Mouse (Mus musculus): Measurements from ENCODE around the gene Noc2l. TPM values are rescaled to one million over a fixed set of nuclear protein-coding genes. Genes with fewer than 3 reads are reported as not detected.
A peak's percentile ranks its signal among the peaks of the same experiment; 100 is the strongest.

Noc2l gene
- polyA plus RNA-seq, 1 experiment from 2014 or later = 82.9 TPM

DNA sequence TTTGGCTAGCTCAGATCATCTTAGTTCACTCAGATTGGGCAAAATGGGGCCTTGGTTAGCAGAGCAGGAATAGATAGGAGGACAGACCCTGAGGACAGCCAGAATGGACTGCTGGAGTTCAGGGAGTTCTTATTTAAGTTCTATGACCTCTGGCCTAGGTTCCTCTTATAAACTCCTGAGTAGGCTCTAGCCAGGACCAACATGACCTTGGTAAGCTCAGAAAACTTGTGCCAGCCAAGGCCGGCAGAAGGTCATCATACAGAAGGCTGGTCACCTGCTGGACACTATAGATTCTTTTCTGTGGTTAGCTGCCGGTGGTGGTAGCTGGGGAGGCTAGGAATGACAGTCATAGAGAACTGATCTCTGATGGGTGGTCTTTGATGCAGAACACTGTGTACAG is 19.6 kb upstream of the Noc2l start:
- DNase-seq (ENCODE audit: low spot score) = no peak

DNA sequence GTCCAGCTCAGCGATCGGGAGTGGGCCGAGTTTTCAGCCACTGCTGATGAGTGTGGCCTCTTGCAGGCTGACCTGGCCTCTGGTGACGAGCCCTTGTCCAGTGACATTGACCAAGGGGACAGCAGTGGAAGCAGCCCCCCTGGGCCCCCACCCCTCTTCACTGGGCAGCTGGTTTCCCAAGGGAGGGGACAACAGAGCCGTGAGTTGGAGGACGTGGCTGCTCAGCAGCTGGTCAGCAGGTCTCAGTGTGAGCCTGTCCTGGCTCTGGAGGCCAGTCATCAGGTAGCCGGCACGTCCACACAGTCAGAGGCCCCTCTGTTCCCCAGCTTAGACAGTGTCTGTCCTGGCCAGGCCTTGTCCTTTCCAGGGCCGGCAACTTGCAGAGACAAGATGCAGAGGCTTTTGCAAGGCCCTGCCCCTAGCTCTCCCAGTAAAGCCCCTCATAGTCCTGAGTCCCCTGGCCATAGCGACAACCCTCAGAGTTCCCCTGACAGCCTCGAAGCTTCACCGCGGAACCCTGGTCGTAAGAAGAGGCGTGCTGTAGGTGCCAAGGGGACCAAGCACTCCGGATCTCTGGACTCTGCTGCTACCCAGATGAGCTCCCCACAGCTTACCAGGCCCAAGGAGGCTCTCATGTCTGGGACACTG is 18.7 kb upstream of the Noc2l start:
- DNase-seq (ENCODE audit: low spot score) = no peak

DNA sequence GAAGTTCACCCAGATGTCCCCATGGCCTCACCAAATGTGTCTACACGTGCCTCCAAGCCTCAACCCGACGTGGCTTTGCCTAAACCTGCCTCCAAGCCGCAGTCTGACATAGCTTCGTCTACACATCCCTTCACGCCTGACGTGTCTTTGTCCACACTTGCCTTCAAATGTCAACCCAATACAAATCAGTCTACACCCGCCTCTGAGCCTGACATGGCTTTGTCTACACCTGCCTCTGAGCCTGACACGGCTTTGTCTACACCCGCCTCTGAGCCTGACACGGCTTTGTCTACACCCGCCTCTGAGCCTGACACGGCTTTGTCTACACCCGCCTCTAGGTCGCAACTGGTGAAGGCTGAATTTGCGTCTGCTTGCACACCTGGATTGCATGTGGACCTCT is 18.0 kb upstream of the Noc2l start:
- DNase-seq (ENCODE audit: low spot score) = no peak

DNA sequence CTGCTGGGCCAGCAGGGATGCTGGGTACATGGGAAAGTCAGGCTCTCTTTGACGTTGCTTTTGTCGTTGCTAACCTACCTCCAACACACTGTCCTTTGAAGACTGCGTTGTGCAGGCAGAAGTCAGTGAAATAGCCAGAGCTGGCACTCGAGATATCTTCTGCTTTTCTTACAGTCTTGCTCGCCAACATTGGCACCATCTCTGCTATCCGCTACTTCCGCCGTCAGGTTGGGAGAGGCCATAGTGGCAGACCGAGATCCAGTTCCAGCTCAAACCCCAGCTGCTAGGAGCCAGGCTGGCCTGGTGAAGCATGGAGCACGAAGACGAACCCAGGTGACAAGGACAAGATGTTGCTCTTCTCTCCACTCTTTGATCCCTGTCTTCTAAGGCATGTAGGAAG is 15.9 kb upstream of the Noc2l start:
- DNase-seq (ENCODE audit: low spot score) = no peak

DNA sequence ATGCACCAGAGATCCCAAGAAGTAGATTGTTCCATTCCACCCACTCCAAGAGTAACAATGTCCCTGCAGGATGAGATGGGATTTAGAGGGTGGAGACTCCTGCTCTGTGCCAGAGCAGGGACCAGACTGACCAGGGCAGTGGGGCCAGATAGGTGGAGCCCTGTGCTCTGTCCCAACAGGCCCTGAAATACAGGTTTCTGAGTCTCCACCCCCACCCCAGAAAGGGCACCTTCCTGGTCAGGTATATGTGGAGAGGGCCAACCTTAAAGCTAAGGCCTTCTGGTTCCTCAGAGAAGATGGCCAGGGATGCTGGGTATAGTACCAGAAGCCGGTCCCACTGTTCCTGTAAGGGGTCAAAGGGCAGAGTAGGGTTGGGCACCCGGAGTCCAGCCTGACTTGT is 11.5 kb upstream of the Noc2l start:
- no peak for DNase-seq (ENCODE audit: low spot score)

DNA sequence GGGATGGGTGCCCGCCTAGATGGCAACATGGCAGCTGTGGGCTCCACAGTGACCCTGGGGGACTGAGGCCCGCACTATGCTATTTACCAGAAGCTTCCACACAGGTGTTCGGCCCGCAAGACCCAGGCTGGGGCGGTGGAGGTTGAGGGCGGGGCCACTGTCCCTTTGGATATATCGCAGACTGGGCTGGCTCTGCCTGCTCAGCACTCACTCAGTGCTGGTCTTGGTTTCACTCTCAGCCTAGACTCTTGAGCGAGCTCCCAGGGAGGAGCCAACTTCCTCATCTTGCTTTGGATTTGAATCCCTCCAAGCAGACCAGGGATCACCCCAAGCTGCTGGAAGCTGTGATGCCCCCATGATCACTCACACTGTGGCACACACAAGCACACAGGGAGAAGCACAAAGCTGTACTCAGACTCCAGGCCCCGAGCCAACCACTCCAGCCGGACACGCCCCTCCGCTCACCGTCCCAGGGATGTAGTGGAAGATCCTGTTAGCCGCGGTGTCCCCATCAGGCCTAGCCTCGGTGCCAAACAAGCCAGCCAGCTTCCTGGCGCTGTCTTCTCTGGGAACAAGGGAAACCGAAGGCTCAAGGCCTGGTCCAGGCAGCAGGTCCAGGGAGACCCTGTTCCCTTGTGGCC is 7.9 kb upstream of the Noc2l start:
- DNase-seq (ENCODE audit: low spot score) = no peak

DNA sequence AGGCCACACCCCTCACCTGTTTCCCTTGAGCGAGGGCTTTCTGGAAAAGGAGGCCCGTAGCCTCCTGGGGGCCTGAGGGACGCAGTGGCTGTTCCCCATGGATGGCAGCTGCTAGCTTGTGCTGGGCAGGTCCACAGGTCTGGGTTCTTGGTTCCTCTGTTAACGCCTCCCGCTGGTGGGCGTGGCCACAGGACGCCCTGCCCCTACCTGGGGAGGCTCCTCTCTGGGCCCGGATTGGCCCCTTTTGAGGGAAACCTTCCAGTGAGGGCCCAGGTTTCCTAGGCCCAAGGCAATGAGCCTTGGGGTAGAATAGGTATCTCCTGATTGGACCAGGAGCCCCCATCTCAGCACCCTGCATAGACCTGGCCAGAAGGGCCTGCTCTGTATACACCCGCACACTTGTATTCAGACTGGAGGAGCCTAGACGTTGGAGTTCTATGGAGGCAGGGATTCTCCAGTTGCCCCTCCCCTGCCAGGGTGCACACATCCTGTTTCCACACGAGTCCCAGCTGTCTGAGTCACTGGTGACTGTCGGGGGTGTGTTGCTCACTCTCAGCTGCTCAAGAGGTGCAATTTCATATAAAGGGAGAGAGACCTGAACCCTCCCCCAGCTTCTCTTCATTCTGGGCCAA is 7.3 kb upstream of the Noc2l start:
- DNase-seq (ENCODE audit: low spot score) = no peak

DNA sequence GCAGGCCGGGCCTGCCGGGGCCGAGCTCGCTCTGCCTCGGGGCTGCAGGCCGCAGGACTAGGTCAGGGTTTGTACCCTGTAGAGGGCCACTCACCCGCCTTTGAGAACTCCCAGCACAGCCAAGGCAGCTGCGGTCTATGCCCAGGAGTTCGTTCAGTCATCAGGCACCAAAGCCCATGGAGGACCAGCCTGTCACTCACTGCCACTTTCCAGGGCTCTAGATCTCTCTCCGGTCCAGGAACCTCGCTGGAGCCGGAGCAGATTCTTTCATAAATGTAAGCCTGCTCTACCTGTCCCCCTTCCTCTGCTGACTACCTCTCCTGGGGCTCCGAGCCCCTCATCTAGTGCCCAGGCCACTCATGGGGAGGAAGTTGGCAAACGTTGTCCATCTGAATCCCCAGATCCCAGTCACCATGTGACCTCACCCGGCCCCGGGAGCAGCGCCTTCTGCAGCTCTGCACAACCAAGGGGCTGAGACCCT is 1.7 kb upstream of the Noc2l start:
- no peak for DNase-seq (ENCODE audit: low spot score)

DNA sequence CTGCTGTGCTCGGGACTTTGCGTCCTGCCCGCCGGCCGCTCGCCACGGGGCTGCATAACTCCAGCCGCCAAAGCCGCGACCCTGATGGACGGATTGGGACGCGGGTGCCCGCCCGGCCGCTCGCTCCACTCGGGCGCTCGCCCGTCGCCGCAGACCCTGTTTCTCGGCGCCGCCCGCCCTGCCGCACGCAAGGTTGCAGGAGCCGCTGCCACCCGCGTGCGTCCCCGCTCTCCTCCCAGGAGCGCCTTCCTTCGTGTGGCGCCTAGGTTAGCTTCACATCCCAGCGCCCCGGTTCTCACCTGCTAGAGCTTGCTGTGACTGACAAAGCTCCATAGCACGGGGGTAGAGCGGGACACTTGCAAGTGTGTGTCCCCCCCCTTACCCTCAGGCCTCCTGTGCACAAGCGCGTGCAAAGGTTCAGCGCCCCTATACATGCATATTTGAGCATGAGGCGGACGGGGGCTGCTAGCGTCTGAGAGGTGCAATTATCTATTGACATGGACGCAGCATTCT is 1.1 kb upstream of the Noc2l start, which contains the start of gene Plekhn1:
Gene Plekhn1, minus strand, starts transcription at position 157 of the 513 bp plus-strand sequence.
- peak; percentile 74 for DNase-seq (ENCODE audit: low spot score)

DNA sequence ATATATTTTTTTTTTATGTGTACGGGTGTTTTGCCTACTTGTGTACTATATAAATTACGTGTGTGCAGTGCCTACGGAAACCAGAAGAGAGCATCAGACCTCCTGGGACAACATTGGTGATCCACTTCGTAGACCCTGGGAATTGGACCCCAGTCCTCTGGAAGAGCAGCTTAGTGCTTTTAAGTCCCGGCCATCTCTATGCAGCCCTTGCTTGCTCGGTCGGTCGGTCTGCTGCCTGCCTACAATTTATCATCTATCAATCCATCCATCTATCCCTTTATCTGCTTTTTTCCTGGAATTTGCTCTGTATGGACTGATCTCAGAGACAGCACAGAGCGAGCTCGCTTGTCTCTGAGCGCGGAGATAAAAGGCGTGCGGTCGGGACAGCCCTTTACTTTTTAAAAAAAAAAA is 445 bp upstream of the Noc2l start:
- no peak for DNase-seq (ENCODE audit: low spot score)

DNA sequence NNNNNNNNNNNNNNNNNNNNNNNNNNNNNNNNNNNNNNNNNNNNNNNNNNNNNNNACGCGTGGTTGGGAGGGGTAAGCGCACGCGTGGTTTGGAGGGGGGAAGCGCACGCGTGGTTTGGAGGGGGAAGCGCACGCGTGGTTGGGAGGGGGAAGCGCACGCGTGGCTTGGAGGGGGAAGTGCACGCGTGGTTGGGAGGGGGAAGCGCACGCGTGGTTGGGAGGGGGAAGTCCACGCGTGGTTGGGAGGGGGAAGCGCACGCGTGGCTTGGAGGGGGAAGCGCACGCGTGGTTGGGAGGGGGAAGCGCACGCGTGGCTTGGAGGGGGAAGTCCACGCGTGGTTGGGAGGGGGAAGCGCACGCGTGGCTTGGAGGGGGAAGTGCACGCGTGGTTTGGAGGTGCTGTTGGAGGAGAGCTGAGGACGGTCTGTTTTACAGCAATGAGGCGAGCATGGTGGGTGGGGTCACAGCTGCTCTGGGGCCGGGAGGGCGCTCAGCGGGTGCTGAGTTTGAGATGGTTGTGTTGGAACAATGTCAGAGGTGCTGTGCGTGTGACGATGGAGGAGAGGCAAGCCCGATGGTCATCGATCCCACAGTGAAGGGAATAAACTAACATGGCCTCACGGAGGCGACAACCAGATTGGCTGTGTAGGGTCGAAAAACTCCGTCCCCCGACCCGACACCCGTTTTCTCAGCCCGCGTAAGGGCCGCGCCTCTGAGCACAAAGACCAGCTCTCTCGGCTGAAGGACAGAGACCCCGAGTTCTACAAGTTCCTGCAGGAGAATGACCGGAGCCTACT is 1.0 kb downstream of the Noc2l start:
- peak; percentile 28 for DNase-seq (ENCODE audit: low spot score)

DNA sequence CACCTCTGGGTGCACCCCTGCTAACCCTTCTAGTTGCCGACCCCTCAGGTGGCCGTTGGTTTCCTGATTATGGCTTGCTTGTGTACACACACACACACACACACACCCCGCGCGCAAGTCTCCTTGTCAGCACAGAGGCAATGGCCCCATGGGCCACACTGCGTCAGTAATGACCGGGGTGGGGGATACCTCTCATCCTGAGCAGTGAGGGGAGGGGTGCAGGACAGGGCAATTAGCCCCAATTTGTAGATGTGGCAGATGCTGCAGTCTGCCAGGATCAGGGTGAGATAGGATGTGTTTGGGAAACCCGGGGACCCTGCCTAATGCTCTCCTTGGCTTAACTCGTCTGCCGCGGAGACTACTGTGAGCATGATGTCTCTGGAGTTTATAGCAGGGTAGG is 13.8 kb downstream of the Noc2l start:
- DNase-seq (ENCODE audit: low spot score) = no peak

DNA sequence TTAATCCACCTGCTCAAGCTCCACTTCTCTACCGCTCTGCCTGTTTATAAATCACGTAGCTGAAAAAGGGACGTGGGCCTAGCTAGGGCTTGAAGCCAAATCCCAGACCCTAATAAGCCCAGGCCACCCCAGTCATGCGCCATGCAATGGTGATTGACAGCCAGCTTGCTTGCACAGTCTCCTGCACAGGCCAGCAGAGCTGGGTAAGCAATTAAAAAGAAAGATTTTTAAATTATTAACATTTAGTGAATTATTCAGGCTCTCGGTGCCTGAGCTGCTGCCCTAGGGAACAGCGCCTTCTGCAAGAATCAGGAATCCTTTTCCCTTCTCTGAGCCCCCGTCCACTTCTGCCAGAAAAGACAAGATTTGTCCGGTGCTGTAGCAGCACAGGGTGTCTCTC is 15.3 kb downstream of the Noc2l start:
- DNase-seq (ENCODE audit: low spot score) = no peak

DNA sequence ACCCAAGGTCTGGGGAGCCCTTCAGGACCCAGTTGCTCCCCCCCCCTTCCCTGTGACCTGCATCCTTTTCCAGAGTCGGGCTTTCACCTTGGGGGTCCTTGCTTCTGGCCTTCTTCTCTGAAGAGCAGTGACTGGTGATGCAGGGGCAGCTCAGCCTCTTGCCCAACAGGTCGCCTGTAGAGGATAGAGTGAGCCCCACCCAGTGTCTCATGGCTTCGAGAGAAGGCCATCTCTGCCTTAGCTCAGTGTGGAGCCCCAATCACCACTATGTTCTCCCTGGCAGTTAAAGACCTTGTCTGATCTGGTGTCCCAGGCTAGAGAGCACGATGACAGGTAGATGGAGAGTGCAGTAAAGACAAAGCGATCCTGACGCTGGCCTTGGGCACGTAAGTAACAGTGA is 16.3 kb downstream of the Noc2l start:
- DNase-seq (ENCODE audit: low spot score) = no peak

DNA sequence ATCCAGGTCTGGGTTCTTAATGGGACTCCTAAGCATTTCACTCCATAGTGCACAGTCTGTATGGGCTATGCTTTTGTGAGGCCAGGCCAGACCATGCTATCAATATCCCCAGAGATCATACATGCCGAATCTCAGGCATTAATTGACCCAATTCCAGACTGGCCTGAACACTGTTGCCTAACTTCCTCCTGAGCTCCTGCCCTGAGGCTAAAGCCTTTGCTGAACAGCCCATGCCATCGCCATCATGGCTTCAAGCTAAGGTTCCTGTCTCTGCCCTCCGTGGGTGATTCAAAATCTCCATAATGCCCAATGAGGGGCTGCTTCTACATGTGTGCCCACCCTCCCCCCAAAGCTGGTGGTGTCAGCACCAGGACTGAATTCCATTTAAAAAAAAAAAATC is 16.8 kb downstream of the Noc2l start:
- no peak for DNase-seq (ENCODE audit: low spot score)

DNA sequence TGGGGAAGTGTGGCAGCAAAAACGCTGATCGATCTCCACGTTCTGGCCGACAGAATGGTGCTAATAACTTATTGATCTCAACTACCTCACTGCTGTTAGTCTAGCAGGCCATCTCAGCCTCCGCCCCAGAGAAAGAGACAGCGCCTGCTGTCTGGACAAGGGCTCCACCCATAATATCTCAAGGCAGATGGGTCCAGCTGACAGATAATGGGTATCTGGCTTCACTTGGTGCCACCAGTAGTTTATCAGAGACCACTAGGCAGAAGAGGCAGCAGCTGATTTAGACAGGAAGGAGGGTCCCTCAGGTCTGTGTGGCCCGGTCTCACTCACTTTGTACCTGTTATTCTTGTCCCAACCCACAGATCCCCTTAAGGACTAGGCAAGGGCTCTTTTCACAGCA is 17.2 kb downstream of the Noc2l start:
- DNase-seq (ENCODE audit: low spot score) = no peak

DNA sequence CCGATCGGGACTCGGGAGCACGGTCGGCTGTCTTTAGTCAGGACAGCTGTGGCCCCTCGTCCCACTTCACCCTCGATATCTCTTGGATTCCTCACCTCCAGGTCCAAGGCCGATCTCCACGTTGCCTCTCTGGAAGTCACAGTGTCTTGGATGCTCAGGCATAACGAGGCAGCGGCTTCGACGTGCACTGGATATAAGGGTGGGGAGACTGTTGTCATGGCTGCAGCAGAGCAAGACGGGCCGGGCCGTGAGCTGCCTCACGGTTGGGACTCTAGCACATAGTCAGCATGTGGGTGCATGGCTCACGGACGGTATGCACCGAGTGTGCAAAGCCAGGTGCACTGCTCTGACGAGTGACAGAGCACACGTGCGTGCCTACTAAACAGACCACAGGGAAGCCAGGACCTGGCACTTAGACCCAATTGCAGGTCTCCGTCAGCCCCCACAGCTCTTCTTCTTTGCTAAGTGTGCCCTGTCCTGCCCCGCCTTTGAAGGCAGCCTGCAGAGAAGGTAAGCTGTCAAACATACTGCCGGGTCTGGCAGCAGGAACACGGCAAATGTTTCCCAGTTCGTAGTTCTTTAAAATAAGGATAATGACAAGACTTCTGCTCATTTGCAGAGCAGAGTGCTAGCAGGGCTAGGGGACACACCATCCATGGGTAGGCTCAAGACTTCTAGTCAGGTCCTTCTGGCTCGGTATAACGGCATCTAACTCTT is 18.7 kb downstream of the Noc2l start:
- DNase-seq (ENCODE audit: low spot score) = peak; percentile 29

DNA sequence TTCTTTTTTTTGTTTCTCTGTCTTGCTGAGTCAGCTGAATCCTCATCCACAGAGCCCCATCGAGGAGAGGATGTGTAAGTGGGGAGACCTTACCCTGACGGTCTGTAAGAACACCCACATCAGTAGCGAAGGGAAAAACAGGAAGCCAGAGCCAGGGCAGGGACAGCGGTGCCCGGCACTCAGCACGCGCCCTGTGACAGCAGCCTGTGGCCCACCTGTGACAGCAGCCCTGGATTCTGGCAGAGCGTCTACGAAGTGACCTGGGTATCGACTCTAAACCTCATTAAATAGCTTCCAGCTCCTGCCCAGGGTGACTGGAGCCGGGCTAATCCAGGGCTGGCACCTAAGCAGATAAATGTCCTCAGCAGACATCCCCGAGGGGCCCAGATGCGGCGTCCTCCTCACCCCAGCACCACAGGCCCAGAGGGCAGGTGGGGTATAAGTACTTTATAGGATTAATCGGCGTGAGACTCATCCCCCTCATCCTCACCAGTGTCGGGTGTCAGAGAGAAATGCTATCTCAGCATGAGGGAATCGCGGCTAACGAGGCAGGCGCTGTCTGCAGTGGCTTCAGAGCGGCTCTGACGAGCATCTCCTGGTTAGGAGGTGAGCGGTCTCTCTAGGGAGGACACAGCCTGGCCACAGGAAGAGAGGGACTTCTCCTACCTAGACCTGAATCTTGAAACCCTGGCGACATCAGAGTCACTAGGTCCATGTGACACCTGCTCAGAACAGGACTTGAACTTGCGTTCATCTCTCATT is 19.4 kb downstream of the Noc2l start, which contains the start of gene Samd11:
Gene Samd11, minus strand, starts transcription at position 580 of the 762 bp plus-strand sequence.
- peak; percentile 56 for DNase-seq (ENCODE audit: low spot score)
